Mouse (Mus musculus) neutrophil, adult 59 days (primary cell): ENCODE results near the gene Haus2. TPM values are rescaled to one million over a fixed set of nuclear protein-coding genes. Genes with fewer than 3 reads are reported as not detected.

Source experiments
- total RNA-seq, 2 experiments: library from RNA; stranded (reverse); gene quantifications; 1 replicate in 1 of 2; 2 replicates in 1 of 2; pipeline ENCODE4 v1.2.4; 2023

Gene Haus2
- total RNA-seq = 10 to 100 TPM; 13.4 to 14.3 TPM

DNA sequence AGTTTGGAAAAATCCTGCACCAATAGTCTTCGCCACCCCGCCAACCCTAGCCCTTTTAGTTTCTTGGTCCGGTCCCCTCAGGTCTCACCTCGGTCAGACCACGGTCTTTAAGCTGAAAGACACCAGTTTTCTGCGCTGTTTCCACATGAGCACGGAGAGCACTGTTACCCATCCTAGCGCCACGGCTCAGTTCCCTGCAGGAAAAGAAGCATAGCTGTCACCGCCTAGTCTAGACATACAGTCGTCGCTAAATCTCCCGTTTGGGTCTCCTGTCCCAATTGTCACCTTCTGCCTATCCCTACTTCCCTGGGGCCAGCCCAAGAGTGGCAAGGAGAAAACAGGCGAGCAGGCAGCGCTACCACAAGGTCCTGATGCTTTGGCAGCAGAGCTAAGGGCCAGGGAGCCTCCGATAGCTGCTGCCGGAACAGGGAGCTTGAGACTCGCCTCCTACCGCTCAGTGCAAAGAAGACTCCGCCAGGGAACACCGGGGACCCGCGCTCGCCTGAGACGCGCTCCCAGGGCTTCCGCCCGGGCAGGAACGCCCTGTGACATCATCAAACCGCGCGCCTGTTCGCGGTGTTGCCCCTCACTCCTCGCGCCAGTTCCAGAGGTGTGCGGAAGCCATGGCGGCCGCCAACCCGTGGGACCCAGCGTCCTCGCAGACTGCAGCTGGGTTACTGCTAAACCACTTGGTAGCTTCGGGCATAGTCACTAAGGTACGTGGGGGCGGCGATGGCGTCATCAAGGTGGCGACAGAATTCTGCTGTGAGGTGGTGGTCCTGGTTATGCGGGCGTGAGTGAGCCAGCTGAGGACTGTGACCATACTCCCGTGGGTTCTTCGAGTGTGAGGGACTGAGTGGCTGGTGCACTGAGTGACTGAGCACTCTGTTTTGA lies at the start of gene Haus2, which contains the start of gene Lrrc57:
TSS of gene Haus2 (plus strand) at position 554 of the 894 bp plus-strand sequence.
TSS of gene Lrrc57 (minus strand) at position 691 of the 894 bp plus-strand sequence.

DNA sequence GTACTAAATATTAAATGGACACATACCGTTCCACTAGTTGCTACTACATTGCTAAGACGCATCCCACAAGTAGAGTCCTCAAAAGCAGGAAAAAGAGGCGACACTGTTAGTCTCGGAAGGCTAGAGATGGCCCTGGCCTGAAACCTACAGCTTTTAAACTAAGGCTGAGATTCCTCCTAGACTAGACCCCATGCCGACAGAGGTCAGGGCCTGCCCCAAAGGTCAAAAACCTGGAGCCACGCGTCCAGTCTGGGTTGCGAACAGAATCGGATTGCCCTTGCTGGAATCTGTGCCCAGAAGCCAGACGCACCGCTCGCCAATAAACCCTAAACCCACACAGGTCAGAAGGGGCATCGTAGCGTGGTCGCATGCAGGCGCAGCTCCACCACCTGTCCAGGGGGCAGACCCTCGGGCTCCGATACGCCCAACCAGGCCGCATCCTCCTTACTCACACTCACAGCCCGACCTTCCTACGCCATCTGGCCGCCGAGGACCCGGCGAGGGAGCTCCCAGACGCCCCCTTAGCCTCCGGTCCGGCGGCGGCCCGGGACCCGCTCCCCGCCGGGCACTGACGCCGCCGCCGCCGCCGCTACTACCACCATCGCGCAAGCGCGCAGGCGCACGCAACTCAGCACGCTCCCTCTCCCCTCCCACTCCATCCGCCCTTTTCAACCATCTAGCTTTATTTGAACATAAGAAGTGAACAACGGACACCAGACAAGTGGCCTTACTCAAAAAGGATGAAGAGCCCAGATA lies 45.8 kb upstream of the Haus2 start, which contains the start of gene Zfp106:
TSS of gene Zfp106 (minus strand) at position 609 of the 756 bp plus-strand sequence.

DNA sequence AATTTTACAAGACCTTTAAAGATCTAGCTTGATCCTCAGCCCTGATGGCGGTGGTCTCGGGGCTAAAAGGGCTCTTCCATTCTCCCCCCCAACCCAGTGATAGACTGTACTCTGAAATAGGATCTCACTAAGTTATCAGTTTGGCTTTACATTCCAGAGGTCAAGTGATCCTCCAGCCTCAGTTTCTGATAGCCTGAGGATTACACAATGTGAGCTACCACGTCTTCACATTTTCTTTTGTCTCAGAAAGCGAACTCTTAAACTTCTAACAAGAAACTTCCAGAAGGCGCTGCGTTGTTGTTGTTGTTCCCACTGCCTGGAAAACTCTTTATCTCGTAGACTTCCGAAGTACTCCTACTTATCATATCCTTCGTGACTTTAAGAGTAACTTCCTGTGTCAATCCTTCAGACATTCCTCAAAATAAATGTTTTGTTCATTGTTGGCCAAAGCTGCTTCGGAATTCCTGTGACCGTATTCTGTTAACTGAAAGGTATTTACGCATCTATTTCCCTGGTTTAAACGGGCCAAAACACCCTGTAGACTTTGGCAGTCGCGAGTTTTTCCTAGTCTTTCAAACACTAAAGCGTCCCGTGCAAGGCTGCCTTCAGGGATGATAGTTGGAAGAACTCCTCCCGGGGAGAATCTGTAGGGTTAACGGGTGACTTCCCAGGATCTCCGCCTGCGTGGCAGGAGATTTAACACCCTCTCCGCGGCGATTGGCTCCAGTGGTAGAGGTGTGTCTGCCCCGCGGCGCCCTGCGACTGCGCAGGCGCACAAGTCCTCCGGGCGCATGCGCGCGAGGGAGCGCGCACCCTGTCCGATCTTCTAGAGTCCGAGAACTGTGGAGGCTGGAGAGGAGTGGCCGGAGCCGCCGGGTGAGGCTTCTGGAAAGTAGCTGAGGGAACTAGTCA lies 42.0 kb upstream of the Haus2 start, which contains the start of gene Snap23:
TSS of gene Snap23 (plus strand) at position 786 of the 912 bp plus-strand sequence.

DNA sequence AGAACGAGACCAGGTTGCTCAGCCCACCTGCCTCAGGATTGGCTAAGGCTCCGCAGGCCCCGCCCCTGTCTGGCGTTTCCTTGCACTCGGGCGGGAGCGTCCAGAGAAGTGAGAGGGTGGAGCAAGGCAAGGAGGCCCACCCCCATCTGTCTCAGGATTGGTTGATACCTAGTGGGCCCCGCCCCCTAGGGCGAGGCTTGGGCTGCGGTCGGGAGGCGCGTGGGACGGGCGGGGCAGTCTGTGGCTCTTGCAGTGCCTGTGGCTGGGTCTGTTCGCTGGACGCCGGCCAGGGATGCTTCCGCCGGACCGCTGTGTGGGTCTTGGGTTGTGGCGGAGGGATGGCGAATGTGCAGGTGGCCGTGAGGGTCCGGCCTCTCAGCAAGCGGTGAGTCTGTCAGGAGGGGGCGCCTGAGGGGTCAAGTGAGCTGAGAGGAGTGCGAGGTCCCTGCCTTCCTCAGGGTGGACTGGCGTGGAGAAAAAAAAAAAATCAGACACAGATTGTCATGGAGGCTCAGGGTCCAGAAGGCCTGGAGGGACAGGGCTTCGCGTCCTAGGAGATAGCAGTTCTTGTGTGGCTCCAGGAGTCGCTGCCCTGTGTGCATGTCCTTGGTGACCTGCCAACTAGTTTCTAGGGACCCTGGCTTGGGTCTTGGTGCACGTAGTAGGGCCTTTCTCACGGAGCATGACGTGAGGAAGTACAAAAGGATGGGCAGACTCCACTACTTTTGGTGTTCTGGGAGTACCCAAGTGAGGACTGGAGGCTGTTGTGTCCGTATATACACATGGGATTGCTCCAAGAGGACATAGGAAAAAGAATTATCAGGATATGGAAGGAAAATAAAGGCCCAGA lies 19.9 kb downstream of the Haus2 start, which contains the start of gene Stard9:
TSS of gene Stard9 (plus strand) at position 236 of the 850 bp plus-strand sequence.

Other genes starting within 250 kb of the Haus2 start
- gene Ganc, start 205.5 kb upstream of the Haus2 start, total RNA-seq = 10 to 100 TPM; 11.9 to 15.3 TPM
- 10 to 100 TPM; 25.2 to 28.5 TPM for gene Tmem87a, start 205.3 kb upstream of the Haus2 start, total RNA-seq
- gene Capn3, start 153.4 kb upstream of the Haus2 start, total RNA-seq = under 1 TPM; 0.16 to 0.31 TPM
- gene Zfp106, start 45.5 kb upstream of the Haus2 start, total RNA-seq = 10 to 100 TPM; 74.4 to 82.8 TPM
- 100 to 1,000 TPM; 119 to 145 TPM for gene Snap23, start 41.7 kb upstream of the Haus2 start, total RNA-seq
- gene Lrrc57, start 137 bp downstream of the Haus2 start, total RNA-seq = 10 to 100 TPM; 18.6 to 20.7 TPM
- gene Stard9, start 19.7 kb downstream of the Haus2 start, total RNA-seq = 10 to 100 TPM; 12.4 to 18.7 TPM
- 10 to 100 TPM; 19.0 to 22.4 TPM for gene Cdan1, start 240.7 kb downstream of the Haus2 start, total RNA-seq
- gene Ttbk2, start 241.2 kb downstream of the Haus2 start, total RNA-seq = 1 to 10 TPM; 3.9 to 5.8 TPM